Mouse (Mus musculus): ENCODE measurements around the gene Rergl.

Gene Rergl

GRCm38 (mm10) chr6:139501876-139502275 is at the start of gene Rergl:
TSS of gene Rergl (minus strand) at chr6:139501976.
- no peak for DNase-seq (ENCODE audit: inconsistent age in 2 of 2, low spot score in 1 of 2)

DNA sequence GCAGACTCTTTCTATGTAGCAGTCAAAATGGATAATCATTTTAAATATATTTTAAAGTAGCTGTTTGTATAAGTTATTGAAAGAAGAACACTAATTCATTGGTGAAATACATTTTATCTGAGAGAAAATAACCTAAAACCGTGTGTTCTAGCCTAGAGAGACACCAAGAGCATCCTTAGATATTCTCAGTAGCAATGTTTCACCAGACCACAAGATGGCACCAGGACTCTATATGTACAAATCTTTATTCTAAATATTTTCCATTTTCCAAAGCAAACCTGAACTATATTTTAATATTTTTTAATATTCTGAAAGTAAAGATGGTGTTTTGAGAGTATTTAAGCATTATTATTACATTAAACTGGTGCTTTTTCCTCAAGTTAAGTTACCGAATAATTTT is 36.7 kb upstream of the Rergl start:
- DNase-seq (ENCODE audit: inconsistent age in 2 of 2, low spot score in 1 of 2) = no peak

GRCm38 (mm10) chr6:139525406-139525805 is 23.6 kb upstream of the Rergl start:
- DNase-seq (ENCODE audit: inconsistent age in 2 of 2, low spot score in 1 of 2) = no peak

- no peak for DNase-seq (ENCODE audit: inconsistent age in 2 of 2, low spot score in 1 of 2)
Observed at GRCm38 (mm10) chr6:139524288-139524687, 22.5 kb upstream of the Rergl start.

DNA sequence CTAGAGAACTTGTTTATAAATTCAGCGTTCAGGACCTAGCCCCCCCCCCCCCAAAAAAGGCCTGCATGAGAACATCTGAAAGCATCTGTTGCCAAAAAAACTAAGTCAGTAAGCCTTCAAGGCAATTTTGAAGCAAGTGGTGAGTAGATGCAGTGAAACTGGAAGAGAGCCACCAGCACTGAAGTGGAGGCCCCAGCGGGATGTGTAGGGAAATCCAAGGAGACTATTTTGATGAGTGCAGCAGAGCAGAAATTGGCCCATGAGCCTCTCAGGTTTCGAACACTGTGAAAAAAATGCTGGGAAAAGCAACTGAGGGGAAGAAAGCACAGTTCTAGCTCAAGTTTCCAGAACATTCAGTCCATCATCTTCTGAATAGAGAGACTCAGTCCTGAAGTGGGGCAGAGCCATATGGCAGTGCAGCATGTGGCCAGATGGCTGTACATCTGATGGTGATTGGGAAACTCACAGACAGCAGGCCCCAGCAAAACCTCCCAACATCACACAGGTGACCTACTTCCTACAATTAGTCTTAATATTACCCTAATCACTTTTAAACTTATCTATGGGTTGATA is 13.2 kb upstream of the Rergl start:
- DNase-seq (ENCODE audit: inconsistent age in 2 of 2, low spot score in 1 of 2) = no peak

DNA sequence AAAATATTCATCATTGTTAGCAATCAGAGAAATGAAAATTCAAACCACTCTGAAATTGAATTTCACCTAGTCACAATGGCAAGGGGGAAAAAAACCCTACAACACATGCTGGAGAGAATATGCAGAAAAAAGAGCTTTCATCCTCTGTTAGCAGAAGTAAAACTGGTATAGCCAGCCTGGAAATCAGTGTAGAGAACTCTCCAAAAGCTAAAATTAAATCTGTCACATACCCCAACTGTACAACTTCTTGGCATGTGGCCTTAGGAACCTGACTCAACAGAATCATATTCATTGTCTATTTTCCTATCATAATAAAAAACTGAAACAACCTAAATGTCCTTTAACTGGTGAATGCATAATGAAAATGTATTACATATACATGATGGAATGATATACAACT is 22.0 kb downstream of the Rergl start:
- DNase-seq (ENCODE audit: inconsistent age in 2 of 2, low spot score in 1 of 2) = no peak

- no peak for DNase-seq (ENCODE audit: inconsistent age in 2 of 2, low spot score in 1 of 2)
Observed at GRCm38 (mm10) chr6:139464980-139465379, 36.8 kb downstream of the Rergl start.

GRCm38 (mm10) chr6:139464292-139464691 is 37.5 kb downstream of the Rergl start:
- DNase-seq (ENCODE audit: inconsistent age in 2 of 2, low spot score in 1 of 2) = no peak

DNA sequence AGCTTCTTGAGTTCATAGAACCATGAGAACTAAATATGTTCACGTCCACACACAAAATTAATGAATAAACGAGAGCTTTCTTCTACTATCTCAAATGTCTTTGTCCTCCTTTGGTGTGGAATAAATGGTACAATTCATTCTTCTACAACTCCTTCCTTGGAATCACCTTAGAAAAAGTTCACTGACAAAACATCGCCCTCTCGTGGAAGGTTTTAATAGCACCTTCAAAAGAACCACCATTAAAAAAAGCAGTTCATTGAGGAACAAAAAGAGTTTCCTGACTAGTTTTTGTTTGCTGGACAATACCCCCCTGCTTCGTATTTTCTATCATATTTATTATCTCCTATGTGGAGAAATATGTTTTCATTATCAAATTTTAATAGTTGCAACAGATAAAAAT is 40.7 kb downstream of the Rergl start:
- peak in 1 of 2 experiments; percentile 35 for DNase-seq (ENCODE audit: inconsistent age in 2 of 2, low spot score in 1 of 2)

- no peak for DNase-seq (ENCODE audit: inconsistent age in 2 of 2, low spot score in 1 of 2)
Observed at GRCm38 (mm10) chr6:139460470-139460869, 41.3 kb downstream of the Rergl start.

DNA sequence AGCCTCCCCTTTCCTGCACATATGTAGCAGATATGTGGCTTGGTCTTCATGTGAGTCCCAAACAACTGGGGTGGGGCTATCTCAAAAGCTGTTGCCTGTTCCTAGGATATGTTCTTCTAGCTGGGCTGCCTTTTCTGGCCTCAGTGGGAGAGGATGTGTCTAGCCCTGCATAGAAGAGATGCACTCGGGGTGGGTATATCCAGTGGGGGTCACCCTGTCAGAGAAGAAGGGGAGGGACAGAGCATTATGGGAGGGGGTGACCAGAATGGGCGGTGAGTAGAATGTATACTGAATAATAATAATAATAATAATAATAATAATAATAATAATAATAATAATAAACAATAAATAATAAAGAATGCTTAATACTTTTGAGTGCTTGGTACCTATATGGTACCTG is 57.8 kb downstream of the Rergl start:
- DNase-seq (ENCODE audit: inconsistent age in 2 of 2, low spot score in 1 of 2) = no peak

Data from adrenal gland, adult (tissue).